Mouse (Mus musculus) gastrocnemius, adult 8-10 months (tissue): Measurements from ENCODE around the gene Larp6. TPM values are rescaled to one million over a fixed set of nuclear protein-coding genes. Genes with fewer than 3 reads are reported as not detected.
A peak's percentile ranks its signal among the peaks of the same experiment; 100 is the strongest.

ENCODE experiments used
- DNase-seq, 2 experiments: peaks; one replicate each; pipeline ENCODE4 v3.0.0; 2022; ENCODE audit warnings: low spot score in 2 of 2
- total RNA-seq, 4 experiments: library from RNA; stranded (reverse); gene quantifications; 2 replicates each; pipeline ENCODE4 v1.2.4; 2022

Gene Larp6
- total RNA-seq, 4 experiments from 2014 or later = 0.80 to 2.2 (median 1.3) TPM

DNA sequence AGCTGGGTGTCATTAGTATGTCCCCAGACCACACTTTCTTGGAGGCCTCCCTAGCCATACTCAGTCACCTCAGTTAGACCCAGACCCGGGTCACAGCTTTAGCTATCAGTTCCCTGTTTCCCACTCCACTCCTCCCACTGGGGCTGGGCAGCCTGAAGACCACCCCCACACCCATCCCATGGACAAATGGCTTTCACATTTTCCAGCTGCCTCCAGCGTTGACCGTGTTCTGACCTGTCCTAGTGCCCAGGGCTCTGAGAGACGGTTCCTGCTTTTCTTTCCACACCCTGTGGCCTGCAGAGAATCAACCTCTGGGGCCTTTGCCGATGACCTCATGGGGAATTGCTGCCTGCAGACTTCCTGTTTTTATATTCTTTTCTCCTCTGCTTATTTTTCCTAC, 45.0 kb downstream of the Larp6 start:
- no peak for DNase-seq

DNA sequence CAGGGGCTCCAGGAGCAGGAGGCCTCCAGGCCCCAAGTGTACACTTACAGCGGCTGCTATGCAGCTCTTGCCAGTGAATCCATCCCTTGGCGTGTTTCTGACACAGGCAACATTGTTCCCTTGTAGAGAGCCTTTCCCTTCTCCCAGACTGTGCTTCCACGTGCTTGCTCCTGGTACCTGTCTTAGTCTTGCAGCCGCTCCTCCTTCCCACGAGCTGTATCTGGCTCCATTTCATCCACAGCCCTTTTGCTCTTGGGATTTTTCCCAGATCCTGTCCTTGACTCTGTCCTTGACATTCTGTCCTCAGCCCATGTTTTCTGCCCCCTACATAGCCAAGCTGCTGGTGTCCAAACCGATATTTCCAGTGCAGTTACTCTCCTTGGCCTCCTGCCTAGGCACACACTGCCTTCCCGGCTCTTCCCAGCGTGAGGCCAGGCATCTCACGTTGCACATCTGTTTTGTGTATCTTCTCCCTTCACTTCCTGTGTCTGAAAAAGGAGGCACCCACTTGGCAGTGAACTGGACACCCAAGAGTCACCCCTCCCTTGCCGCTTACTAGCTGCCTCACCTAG, 46.7 kb downstream of the Larp6 start:
- peak; percentile 49 to 84 for DNase-seq

DNA sequence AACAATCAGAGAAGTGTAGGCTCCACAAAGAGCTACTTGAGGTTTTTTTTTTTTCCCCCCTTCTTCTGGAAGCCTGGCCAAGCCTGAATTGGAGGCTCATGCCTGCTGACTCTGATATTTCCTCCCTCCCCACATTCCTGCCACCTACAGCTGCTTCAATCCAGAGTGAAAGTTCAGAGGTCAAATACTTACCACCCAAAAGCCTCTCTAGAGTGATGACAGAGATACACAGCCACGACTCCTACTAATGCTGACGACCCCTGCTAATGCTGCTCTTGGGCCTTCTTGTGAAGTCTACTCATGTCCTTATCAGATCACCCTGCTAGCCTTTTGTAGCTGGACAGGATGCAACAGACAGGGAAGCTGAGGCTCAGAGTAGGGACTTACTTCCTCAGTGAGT, 52.4 kb downstream of the Larp6 start:
- DNase-seq = no peak

DNA sequence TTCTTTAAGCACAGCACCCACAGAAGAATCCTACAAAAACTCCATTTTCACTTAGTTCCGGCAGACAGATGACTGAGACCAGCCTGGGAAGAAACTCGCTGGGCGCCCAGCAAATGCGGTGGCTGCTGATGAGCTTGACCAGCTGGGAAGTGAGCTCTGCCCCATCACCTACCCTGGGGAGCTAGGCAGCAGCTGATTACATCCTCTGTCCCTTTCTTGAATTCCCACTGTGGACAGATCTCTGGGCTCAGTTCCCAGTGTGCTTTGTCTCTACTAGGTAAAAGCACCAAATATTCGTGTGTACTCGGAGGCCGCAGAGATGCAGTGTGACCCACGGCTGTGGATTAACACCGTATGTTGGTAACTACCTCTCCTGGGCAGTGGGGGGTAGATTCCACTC, 55.6 kb downstream of the Larp6 start:
- DNase-seq = no peak

DNA sequence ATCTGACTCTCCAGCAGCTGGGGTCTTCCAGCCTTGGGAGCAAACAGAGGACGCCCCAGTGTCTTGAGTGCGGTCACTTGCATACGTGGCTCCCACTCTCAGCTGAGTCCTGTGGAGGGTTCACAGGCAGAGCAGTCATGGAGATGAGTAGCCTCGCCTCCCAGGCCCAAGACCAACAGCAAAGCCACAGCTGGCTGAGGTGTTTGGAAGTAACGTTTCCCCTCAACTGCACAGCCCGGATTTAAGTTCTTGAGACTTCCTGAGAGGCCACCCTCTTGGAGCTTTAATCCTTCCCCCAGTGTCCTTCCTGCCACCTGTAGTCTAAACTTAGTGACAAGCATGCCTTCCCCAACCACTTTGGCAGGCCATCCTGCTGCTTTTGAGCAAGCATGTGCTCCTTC, 56.9 kb downstream of the Larp6 start:
- DNase-seq = no peak

DNA sequence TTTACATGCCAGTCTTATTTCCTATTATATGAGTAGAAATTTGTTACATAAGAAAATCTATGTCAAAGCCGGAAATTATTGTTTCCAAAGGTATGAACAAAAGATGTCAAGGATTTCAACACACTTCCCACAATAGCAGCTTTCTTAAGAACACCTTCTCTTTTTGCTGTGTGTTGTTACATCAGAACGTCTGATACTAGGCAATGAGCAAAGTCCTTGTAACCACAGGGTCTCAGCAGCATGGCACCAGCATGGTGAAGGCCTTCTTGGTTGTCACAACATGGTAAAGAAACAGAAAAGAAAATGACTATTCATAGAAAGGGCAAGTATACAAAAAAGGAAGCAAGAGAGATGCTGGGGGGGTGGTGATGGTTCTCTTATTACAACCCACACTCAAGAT, 60.9 kb downstream of the Larp6 start:
- DNase-seq = no peak

DNA sequence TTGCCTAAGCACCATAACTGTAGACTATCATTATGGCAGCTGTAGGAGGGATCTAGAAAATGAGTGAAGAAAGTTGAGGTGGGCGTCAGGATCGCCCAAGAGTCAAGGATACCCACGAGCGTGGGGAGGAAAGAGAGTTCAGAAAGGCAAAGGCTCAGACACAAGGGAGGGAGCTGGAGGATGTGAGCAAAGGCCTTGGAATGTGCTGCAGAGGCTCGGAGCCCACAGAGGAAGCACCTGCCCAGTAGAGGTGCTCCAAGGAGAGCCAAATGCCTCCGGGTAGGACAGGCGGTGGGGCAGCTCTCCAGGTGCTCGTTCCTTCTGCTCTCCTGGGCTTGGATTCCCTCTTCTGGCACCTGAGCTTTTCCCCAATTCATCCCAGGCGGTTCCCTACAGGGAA, 64.1 kb downstream of the Larp6 start:
- DNase-seq = no peak

DNA sequence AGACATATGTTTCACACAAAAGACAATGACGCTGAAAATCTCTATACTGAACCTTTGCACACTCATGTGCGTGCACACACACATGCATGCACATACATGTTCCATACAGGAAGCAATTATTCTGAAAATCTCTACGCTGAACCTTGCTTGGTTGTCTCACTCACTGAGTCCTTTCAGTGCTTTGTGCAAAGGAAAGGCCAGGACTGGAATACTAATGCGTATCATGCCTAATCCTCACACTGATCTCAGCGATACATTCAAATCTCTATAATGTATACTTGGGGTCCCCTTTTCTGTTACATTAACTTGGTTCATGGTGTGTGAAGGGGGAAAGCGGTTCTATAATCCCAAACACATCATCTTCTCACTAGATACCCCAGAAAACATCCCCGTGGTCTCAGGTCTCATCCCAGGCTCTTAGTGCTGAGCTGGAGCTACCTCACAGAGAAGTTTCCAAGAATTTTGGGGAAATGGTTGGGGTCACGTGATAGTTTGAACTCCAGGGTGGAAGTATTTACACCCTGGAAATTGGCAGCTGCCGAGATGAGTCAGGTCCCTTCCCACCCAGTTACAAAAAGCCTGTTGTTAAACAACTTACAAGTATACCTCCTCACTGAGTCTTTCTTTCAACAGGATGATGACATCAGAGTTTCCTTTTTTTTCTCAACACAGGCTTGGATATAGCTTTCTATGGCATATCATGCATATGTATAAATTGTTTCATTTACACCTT, 69.4 kb downstream of the Larp6 start:
- DNase-seq = no peak

DNA sequence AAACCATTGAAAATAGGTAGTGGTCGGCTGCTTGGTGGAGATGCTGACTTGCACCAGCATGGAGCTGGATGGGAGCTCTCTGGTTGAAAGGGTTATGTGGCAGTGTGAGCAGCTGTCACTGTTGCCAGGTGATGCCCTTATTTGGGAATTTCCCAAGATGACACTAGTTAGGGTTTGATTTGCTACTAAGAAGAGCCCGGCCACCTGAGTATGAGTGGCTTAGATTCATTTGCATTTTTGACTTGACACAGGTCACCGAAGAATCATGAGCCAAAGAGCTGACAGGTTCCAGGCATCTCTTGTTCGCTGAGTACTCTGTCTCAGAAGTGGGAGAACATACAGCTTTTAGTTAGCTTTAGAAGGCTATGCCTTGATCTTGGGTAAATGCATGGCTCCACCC, 72.3 kb downstream of the Larp6 start:
- no peak for DNase-seq

DNA sequence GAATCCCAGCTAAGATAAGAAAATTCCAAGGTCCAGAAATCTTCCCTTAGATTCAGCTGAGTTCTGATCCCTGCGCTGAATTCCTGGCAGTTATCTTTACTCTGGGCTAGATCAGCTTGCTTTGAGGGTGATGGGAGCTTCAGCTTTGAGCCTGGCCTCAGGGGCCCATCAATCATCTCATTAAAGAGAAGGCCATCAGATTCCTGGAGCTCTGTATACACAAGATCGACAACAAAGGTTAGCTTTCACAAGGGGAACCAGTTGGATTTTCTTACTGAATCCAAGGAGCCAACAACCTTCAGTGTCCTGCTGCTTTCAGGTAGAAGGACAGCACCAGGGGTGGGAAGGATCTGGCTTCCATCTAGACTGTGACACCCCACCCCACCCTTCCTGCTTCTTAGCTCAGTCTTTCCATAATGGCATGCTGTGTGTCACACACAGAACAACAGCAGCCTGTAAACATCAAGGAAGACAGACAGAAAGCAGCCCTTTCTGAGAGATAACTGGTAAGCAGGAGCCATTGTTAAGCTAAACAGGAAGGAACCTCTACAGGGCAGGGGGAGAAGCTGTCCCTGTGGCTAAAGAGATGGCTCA, 74.8 kb downstream of the Larp6 start:
- no peak for DNase-seq

Other genes with a start within 250 kb of the Larp6 start
- gene Thsd4, start 190.9 kb upstream of the Larp6 start, total RNA-seq = under 1 TPM; 0.46 to 0.79 (median 0.50) TPM
- gene Lrrc49, start 24.8 kb upstream of the Larp6 start, total RNA-seq = 1 to 10 TPM; 1.7 to 3.3 (median 1.9) TPM
- 100 to 1,000 TPM; 122 to 163 (median 140) TPM for gene Uaca, start 81.6 kb downstream of the Larp6 start, total RNA-seq